Mouse (Mus musculus): ENCODE measurements around the gene Herc2.
"Not testable (repeated sequence)": the region's sequence is repeated elsewhere in the genome, so short reads cannot be mapped to it uniquely, and the experiment has no call there.

Gene Herc2

GRCm38 (mm10) chr7:56049831-56050321, at the start of gene Herc2:
TSS of gene Herc2 (plus strand) at chr7:56050196.
- peak; percentile 99 for DNase-seq (ENCODE audit: low read depth, low spot score)

- DNase-seq (ENCODE audit: low read depth, low spot score), result no peak
These were observed 39.5 kb upstream of the Herc2 start for GRCm38 (mm10) chr7:56010318-56011017.

- DNase-seq (ENCODE audit: low read depth, low spot score), result no peak
These were observed 39.0 kb upstream of the Herc2 start for GRCm38 (mm10) chr7:56011018-56011333.

GRCm38 (mm10) chr7:56013261-56014001, 36.6 kb upstream of the Herc2 start:
- DNase-seq (ENCODE audit: low read depth, low spot score), result no peak

GRCm38 (mm10) chr7:56014002-56014702, 35.8 kb upstream of the Herc2 start:
- DNase-seq (ENCODE audit: low read depth, low spot score), result not testable (repeated sequence)

- DNase-seq (ENCODE audit: low read depth, low spot score), result no peak
These were observed 34.8 kb upstream of the Herc2 start for GRCm38 (mm10) chr7:56015172-56015571.

- no peak for DNase-seq (ENCODE audit: low read depth, low spot score)
These were observed 34.2 kb upstream of the Herc2 start for GRCm38 (mm10) chr7:56015837-56016236.

- no peak for DNase-seq (ENCODE audit: low read depth, low spot score)
These were observed 32.2 kb upstream of the Herc2 start for GRCm38 (mm10) chr7:56017761-56018160.

- peak; percentile 27 for DNase-seq (ENCODE audit: low read depth, low spot score)
These were observed 31.5 kb upstream of the Herc2 start for GRCm38 (mm10) chr7:56018446-56018971.

- peak; percentile 40 for DNase-seq (ENCODE audit: low read depth, low spot score)
These were observed 30.7 kb upstream of the Herc2 start for GRCm38 (mm10) chr7:56018972-56019929.

GRCm38 (mm10) chr7:56019930-56020253, 30.1 kb upstream of the Herc2 start, which contains the start of gene Nipa1:
TSS of gene Nipa1 (minus strand) at chr7:56019954.
- DNase-seq (ENCODE audit: low read depth, low spot score), result no peak

GRCm38 (mm10) chr7:56023586-56023985, 26.4 kb upstream of the Herc2 start:
- DNase-seq (ENCODE audit: low read depth, low spot score), result no peak

GRCm38 (mm10) chr7:56042353-56042752, 7.6 kb upstream of the Herc2 start:
- DNase-seq (ENCODE audit: low read depth, low spot score), result peak; percentile 76

- no peak for DNase-seq (ENCODE audit: low read depth, low spot score)
These were observed 6.3 kb upstream of the Herc2 start for GRCm38 (mm10) chr7:56043577-56044266.

- no peak for DNase-seq (ENCODE audit: low read depth, low spot score)
These were observed 5.7 kb upstream of the Herc2 start for GRCm38 (mm10) chr7:56044267-56044629.

GRCm38 (mm10) chr7:56047178-56047577, 2.8 kb upstream of the Herc2 start:
- no peak for DNase-seq (ENCODE audit: low read depth, low spot score)

- no peak for DNase-seq (ENCODE audit: low read depth, low spot score)
These were observed 503 bp downstream of the Herc2 start for GRCm38 (mm10) chr7:56050487-56050911.

- no peak for DNase-seq (ENCODE audit: low read depth, low spot score)
These were observed 3.0 kb downstream of the Herc2 start for GRCm38 (mm10) chr7:56052996-56053395.

GRCm38 (mm10) chr7:56055338-56055737, 5.3 kb downstream of the Herc2 start:
- no peak for DNase-seq (ENCODE audit: low read depth, low spot score)

GRCm38 (mm10) chr7:56064876-56065275, 14.9 kb downstream of the Herc2 start:
- DNase-seq (ENCODE audit: low read depth, low spot score), result no peak

Measured in CD4-positive helper T cell, adult 2 months (primary cell).